Mouse (Mus musculus) ES-Bruce4 (cell line): ENCODE results near the gene Smarcd1.

Experiments
- CTCF ChIP-seq: IDR thresholded peaks from one replicate; pipeline ENCODE4 v1.8.1; 2011; ENCODE audit warnings: low read depth, low read length
- POLR2A ChIP-seq: IDR thresholded peaks from one replicate; pipeline ENCODE4 v1.8.1; 2011; ENCODE audit warnings: low read length; ENCODE audit not compliant: insufficient read depth

DNA sequence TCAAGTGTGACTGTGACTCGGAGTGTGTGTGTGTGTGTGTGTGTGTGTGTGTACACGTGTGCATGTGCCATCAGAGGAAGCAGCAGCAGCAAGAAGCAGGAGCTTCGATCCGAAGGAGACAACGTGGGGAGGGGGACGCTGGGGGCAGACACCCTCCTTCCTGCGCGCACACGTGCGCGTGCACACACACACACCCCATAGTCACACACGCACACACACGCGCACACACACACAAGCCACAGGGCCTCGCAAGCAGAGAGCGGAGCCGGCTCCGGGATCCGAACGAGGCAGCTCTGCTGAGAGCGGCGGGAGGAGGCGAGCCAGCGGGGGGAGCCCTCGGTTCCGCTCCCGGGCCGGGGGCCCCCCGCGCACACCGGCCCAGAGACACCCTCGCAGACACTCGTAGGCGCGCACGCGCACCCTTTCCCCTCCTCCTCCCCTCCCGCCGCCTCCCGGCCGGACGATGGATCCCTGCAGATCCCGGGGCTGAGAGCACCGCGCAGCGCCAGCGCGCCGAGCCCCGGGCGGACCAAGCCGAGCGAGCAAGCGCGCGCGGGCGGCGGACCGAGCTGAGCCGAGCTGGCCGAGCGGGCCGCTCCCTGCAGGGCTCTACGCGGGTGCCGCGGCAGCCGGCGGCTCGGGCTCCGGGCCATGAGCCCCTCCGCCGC, 31.6 kb upstream of the Smarcd1 start, which contains the start of gene Asic1:
- no peak for TF ChIP-seq CTCF
- TF ChIP-seq POLR2A, result no peak
